Mouse (Mus musculus) left cerebral cortex, postnatal 10 days (tissue): Measurements from ENCODE around the gene Ano1. TPM values are rescaled to one million over a fixed set of nuclear protein-coding genes. Genes with fewer than 3 reads are reported as not detected.

Experiments used
- DNase-seq, 2 experiments: peaks; one replicate each; pipeline ENCODE4 v3.0.0; 2021 to 2022; ENCODE audit warnings: low spot score in 2 of 2, mixed read lengths in 1 of 2; ENCODE audit errors: extremely low spot score in 1 of 2
- intact Hi-C: fragments of 180-260 bp; cut with DNase I; formaldehyde crosslinking; loops from one replicate; pipeline ENCODE4 v1.15.1; 2025
- total RNA-seq, 2 experiments: library from RNA; stranded (reverse); gene quantifications; 2 replicates each; pipeline ENCODE4 v1.2.3; 2021

Gene Ano1
- total RNA-seq, 2 experiments from 2014 or later: 3.0 to 4.8 TPM

- intact Hi-C loops: no loop called here
- DNase-seq: no peak
Observed at GRCm38 (mm10) chr7:144770116-144770515, 18.3 kb upstream of the Ano1 start.

- DNase-seq: no peak
- intact Hi-C loops: no loop called here
Observed at GRCm38 (mm10) chr7:144769434-144770080, 17.8 kb upstream of the Ano1 start.

GRCm38 (mm10) chr7:144768845-144769244 lies 17.1 kb upstream of the Ano1 start:
- intact Hi-C loops: no loop called here
- DNase-seq: no peak

- DNase-seq: peak in 1 of 2 experiments; percentile 49
- intact Hi-C loops: no loop called here
Observed at GRCm38 (mm10) chr7:144764537-144765282, 12.9 kb upstream of the Ano1 start.

GRCm38 (mm10) chr7:144764013-144764412 lies 12.2 kb upstream of the Ano1 start:
- no peak for DNase-seq
- intact Hi-C loops: no loop called here

- DNase-seq: peak in 1 of 2 experiments; percentile 74
- intact Hi-C loops: no loop called here
Observed at GRCm38 (mm10) chr7:144762496-144763235, 10.9 kb upstream of the Ano1 start.

GRCm38 (mm10) chr7:144760228-144760627 lies 8.5 kb upstream of the Ano1 start:
- intact Hi-C loops: no loop called here

GRCm38 (mm10) chr7:144759455-144759854 lies 7.7 kb upstream of the Ano1 start:
- DNase-seq: no peak
- intact Hi-C loops: no loop called here

More at GRCm38 (mm10) chr7:144760228-144760627, 8.5 kb upstream of the Ano1 start:
- no peak for DNase-seq

GRCm38 (mm10) chr7:144755511-144756378 lies 4.0 kb upstream of the Ano1 start:
- intact Hi-C loops: no loop called here

GRCm38 (mm10) chr7:144754722-144755121 lies 2.9 kb upstream of the Ano1 start:
- DNase-seq: no peak

More at GRCm38 (mm10) chr7:144755511-144756378, 4.0 kb upstream of the Ano1 start:
- DNase-seq: no peak

GRCm38 (mm10) chr7:144753657-144754031 lies 1.9 kb upstream of the Ano1 start:
- intact Hi-C loops: no loop called here
- DNase-seq: no peak

More at GRCm38 (mm10) chr7:144754722-144755121, 2.9 kb upstream of the Ano1 start:
- intact Hi-C loops: no loop called here

GRCm38 (mm10) chr7:144752919-144753656 lies 1.3 kb upstream of the Ano1 start:
- intact Hi-C loops: no loop called here

GRCm38 (mm10) chr7:144747756-144748155 lies 4.0 kb downstream of the Ano1 start:
- DNase-seq: no peak
- intact Hi-C loops: no loop called here

More at GRCm38 (mm10) chr7:144752919-144753656, 1.3 kb upstream of the Ano1 start:
- DNase-seq: no peak

- intact Hi-C loops: no loop called here
- no peak for DNase-seq
Observed at GRCm38 (mm10) chr7:144746466-144746865, 5.3 kb downstream of the Ano1 start.

- intact Hi-C loops: no loop called here
- no peak for DNase-seq
Observed at GRCm38 (mm10) chr7:144743874-144744273, 7.9 kb downstream of the Ano1 start.

GRCm38 (mm10) chr7:144740643-144741042 lies 11.1 kb downstream of the Ano1 start:
- intact Hi-C loops: no loop called here
- no peak for DNase-seq

- intact Hi-C loops: no loop called here
- DNase-seq: no peak
Observed at GRCm38 (mm10) chr7:144739810-144740209, 12.0 kb downstream of the Ano1 start.

- DNase-seq: peak in 1 of 2 experiments; percentile 41
- intact Hi-C loops: no loop called here
Observed at GRCm38 (mm10) chr7:144738357-144738798, 13.4 kb downstream of the Ano1 start.
